Mouse (Mus musculus) lung, embryonic 16.5 days (tissue): ENCODE measurements around the gene Ifngr1. TPM values are rescaled to one million over a fixed set of nuclear protein-coding genes. Genes with fewer than 3 reads are reported as not detected.

Source experiments
- ATAC-seq: fragments of 200-750 bp; cut with Nextera tagmentation; 2 replicates; pipeline ENCODE4 v1.8.0; 2017; ENCODE audit warnings: low read depth, mild to moderate bottlenecking, moderate library complexity
- H3K27ac ChIP-seq: fragments of 300-500 bp; sonication (generic); 2 replicates; pipeline ENCODE4 v1.5.1; 2014; ENCODE audit warnings: mild to moderate bottlenecking, control low read depth, low read length
- H3K27me3 ChIP-seq: fragments of 300-500 bp; sonication (generic); 2 replicates; pipeline ENCODE4 v1.6.1; 2014; ENCODE audit warnings: low read depth, low read length, mixed read lengths; ENCODE audit not compliant: control insufficient read depth, insufficient read depth
- H3K36me3 ChIP-seq: fragments of 300-500 bp; sonication (generic); 2 replicates; pipeline ENCODE4 v1.6.1; 2014; ENCODE audit warnings: low read length; ENCODE audit not compliant: control insufficient read depth, insufficient read depth
- H3K4me1 ChIP-seq: fragments of 300-500 bp; sonication (generic); replicated peaks from 2 replicates; pipeline ENCODE4 v1.6.1; 2014; ENCODE audit warnings: low read length, mixed read lengths; ENCODE audit not compliant: control insufficient read depth, insufficient read depth
- H3K4me2 ChIP-seq: fragments of 300-500 bp; sonication (generic); 2 replicates; pipeline ENCODE4 v1.6.1; 2014; ENCODE audit warnings: low read depth, low read length, control low read depth
- H3K4me3 ChIP-seq: fragments of 300-500 bp; sonication (generic); 2 replicates; pipeline ENCODE4 v1.5.1; 2014; ENCODE audit warnings: mild to moderate bottlenecking, low read length, control low read depth
- H3K9ac ChIP-seq: fragments of 300-500 bp; sonication (generic); 2 replicates; pipeline ENCODE4 v1.6.1; 2014; ENCODE audit warnings: low read length, control low read depth
- H3K9me3 ChIP-seq: fragments of 300-500 bp; sonication (generic); 2 replicates; pipeline ENCODE4 v1.6.1; 2016; ENCODE audit warnings: low read length; ENCODE audit not compliant: control insufficient read depth
- WGBS: fragments of 180-500 bp; shearing (Covaris S2); extraction: QIAGEN DNeasy Blood & Tissue Kit; methylation state at CpG from one replicate; pipeline ENCODE4 v1.1.7; 2014; 5-methylcytosine and 5-hydroxymethylcytosine counted together
- polyA plus RNA-seq: library from polyadenylated mRNA; unstranded; fragments of >200 nt; fragmentation: Nextera tagmentation; extraction: Ambion mirVana; gene quantifications from 2 replicates; pipeline ENCODE4 v1.2.1, GENCODE M21; 2015

The Ifngr1 gene
- polyA plus RNA-seq, 1 experiment from 2014 or later: 79.0 TPM

- Histone ChIP-seq H3K27ac (peak overlapping the region; percentile 86), H3K4me3 (no peak overlapping the region), H3K36me3 (peaks cover 12% of the 10 kb centered on the region), H3K4me1 (peaks cover 14% of the 10 kb centered on the region), H3K27me3 (no peaks in the 10 kb centered on the region), H3K9ac (peak overlapping the region; percentile 33), H3K4me2 (peak overlapping the region; percentile 14; the same call in 1 of the 2 replicates), H3K9me3 (no peaks in the 10 kb centered on the region)
- WGBS: 16% methylated on average over 7 of the region's 7 CpGs
- ATAC-seq: peak; percentile 66
These were observed 21.5 kb downstream of the Ifngr1 start for GRCm38 (mm10) chr10:19613111-19613753.

GRCm38 (mm10) chr10:19619736-19620135, 28.0 kb downstream of the Ifngr1 start:
- WGBS: 53% methylated on average over 5 of the region's 5 CpGs
- Histone ChIP-seq H3K9me3 (no peaks in the 10 kb centered on the region), H3K4me3 (no peak overlapping the region), H3K27me3 (no peaks in the 10 kb centered on the region), H3K4me2 (no peak overlapping the region), H3K4me1 (no peaks in the 10 kb centered on the region), H3K27ac (no peak overlapping the region), H3K9ac (no peak overlapping the region), H3K36me3 (no peaks in the 10 kb centered on the region)
- ATAC-seq: no peak

- WGBS: 76% methylated on average over 2 of the region's 2 CpGs
- H3K4me2 ChIP-seq: no peak within 1 kb of the TSS
- H3K4me3 ChIP-seq: no peak within 1 kb of the TSS
- no peaks in the 10 kb centered on the region for H3K9me3 ChIP-seq
- H3K27me3 ChIP-seq: no peaks in the 10 kb centered on the region
- H3K27ac ChIP-seq: no peak within 1 kb of the TSS
- H3K9ac ChIP-seq: no peak within 1 kb of the TSS
- H3K36me3 ChIP-seq: no peaks in the 10 kb centered on the region
- H3K4me1 ChIP-seq: no peaks in the 10 kb centered on the region
- ATAC-seq: no peak
These were observed 29.8 kb downstream of the Ifngr1 start, which contains the start of gene Il22ra2 for GRCm38 (mm10) chr10:19621408-19622048. Gene Il22ra2 (plus strand): TSS chr10:19621998.

DNA sequence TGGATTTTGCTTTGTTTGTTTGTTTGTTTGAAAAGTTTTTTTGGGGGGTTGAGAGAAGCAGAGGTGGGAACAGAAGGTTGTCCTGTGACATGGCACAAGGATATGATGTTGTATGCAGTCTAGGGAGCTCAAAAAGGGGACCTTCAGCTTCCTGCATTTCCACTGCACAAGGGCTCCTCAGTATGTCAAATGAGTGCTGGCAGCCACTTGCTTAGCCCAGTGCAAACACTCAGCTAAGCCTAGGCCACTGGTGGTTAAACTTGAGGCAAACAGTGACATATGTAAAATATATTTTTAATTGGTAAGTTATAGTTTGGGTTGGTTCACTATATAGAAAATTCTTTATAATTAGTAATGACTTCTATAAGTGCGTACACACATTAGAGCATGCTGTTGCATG, 32.9 kb downstream of the Ifngr1 start:
- Histone ChIP-seq H3K9me3 (no peaks in the 10 kb centered on the region), H3K4me2 (no peak overlapping the region), H3K4me3 (no peak overlapping the region), H3K9ac (no peak overlapping the region), H3K36me3 (no peaks in the 10 kb centered on the region), H3K4me1 (no peaks in the 10 kb centered on the region), H3K27ac (no peak overlapping the region), H3K27me3 (no peaks in the 10 kb centered on the region)
- 66% methylated on average over 1 of the region's 1 CpGs for WGBS
- peak; percentile 72 for ATAC-seq

DNA sequence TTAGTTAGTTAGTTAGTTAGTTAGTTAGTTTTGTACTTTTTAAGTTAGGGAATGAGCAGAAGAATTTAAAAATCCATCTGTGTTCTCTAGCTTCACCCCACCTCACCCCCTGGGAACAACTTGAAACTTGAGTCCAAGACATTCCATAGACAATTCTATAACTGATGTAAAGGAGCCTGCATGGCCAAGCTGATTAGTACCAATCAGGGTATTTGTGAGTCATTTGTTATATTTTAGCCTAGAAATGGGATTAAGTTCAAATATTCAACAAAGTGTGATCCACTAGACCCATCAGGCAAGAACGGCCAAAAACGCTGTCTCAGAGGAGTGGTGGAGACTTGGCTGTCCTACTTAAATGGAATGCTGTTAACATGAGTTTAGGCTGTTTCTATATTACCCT, 35.6 kb downstream of the Ifngr1 start:
- no peak overlapping the region for H3K27ac ChIP-seq
- H3K4me2 ChIP-seq: no peak overlapping the region
- H3K36me3 ChIP-seq: no peaks in the 10 kb centered on the region
- ATAC-seq: no peak
- no peak overlapping the region for H3K4me3 ChIP-seq
- WGBS: 78% methylated on average over 2 of the region's 2 CpGs
- no peak overlapping the region for H3K9ac ChIP-seq
- no peaks in the 10 kb centered on the region for H3K4me1 ChIP-seq
- no peaks in the 10 kb centered on the region for H3K27me3 ChIP-seq
- no peaks in the 10 kb centered on the region for H3K9me3 ChIP-seq

DNA sequence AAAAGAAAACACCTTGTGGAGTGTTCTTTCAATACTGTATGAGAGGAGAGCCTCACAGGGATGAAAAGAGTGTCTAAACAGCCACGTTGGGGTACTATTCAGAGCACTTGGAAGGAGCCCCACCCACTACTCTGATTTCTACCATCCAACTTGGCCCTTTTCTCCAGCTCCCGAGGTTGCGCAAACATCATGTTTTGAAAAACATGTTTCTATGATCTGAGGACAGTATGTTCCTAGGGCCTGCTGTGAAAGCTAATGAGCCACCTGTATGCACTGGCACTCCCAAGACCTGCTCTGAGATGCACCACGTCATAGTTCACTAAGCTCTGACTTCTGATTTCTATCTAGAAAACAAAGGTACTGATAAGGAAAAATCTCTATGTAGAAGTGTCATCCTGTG, 36.0 kb downstream of the Ifngr1 start:
- Histone ChIP-seq H3K4me2 (no peak overlapping the region), H3K36me3 (no peaks in the 10 kb centered on the region), H3K9me3 (no peaks in the 10 kb centered on the region), H3K27ac (no peak overlapping the region), H3K9ac (no peak overlapping the region), H3K27me3 (no peaks in the 10 kb centered on the region), H3K4me1 (no peaks in the 10 kb centered on the region), H3K4me3 (no peak overlapping the region)
- no peak for ATAC-seq
- WGBS: 77% methylated on average over 4 of the region's 4 CpGs

DNA sequence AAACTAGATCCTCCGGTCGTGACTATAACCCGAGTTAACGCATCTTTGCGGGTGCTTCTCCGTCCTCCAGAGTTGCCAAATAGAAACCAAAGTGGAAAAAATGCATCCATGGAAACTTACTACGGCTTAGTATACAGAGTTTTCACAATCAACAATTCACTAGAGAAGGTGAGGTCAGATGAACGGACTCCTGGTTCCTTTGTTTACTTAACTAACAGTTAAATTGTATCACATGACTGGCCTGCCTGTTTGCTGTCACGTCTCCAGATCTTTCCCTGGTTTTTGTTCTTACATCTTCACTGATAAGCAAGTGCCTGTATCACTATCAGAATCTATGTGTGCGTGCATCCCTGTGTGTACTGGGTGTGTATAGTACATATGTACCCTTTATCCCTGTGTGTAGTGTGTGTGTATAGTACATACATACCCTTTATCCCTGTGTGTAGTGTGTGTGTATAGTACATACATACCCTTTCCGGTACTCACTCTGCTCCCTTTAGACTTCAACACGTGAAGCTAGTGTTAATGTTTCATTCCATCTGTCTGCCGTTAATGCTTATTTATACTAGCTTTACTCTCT, 40.0 kb downstream of the Ifngr1 start:
- no peak for ATAC-seq
- Histone ChIP-seq H3K36me3 (no peaks in the 10 kb centered on the region), H3K27ac (no peak overlapping the region), H3K9me3 (no peaks in the 10 kb centered on the region), H3K27me3 (no peaks in the 10 kb centered on the region), H3K4me3 (no peak overlapping the region), H3K9ac (no peak overlapping the region), H3K4me2 (no peak overlapping the region), H3K4me1 (no peaks in the 10 kb centered on the region)
- WGBS: 37% methylated on average over 13 of the region's 13 CpGs

DNA sequence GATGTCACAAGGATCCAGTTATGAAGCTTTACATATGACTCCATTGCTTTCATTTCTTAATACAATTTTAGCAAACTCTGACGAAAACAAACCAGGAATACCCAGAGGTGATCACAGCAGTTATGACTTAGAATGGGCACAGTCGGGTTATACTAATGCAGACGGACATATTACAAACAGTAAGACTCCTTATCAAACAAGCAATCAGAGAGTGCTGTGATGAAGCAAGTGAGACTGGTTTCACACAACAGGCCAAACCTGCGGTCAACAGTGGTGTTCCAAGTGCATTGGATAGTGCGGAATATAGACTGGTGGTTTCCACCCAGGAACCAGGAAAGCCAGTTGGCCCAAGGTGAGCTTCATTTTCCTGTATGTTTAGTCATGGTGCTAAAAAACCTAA, 47.1 kb downstream of the Ifngr1 start:
- H3K9ac ChIP-seq: no peak overlapping the region
- 79% methylated on average over 5 of the region's 5 CpGs for WGBS
- no peaks in the 10 kb centered on the region for H3K9me3 ChIP-seq
- H3K4me3 ChIP-seq: no peak overlapping the region
- ATAC-seq: no peak
- H3K27ac ChIP-seq: no peak overlapping the region
- no peak overlapping the region for H3K4me2 ChIP-seq
- H3K27me3 ChIP-seq: no peaks in the 10 kb centered on the region
- H3K4me1 ChIP-seq: no peaks in the 10 kb centered on the region
- H3K36me3 ChIP-seq: no peaks in the 10 kb centered on the region

DNA sequence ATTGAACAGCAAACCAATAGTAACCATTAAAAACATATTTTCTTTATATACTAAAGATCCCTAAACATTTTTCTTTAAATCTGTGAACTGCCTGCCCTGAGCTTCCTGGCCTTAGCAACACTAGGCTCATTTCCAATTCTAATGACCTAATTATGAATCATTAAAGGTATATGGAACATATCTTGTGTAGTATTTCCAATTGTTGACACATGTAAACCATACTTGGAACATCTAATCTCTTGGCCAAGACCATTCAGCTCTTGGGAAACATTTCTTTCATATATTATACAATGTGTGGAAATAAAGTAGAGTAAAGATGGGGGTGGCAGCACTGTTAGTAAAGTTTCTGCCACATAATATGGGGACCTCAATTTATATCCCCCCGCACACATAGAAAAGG, 47.9 kb downstream of the Ifngr1 start:
- 96% methylated on average over 1 of the region's 1 CpGs for WGBS
- H3K36me3 ChIP-seq: no peaks in the 10 kb centered on the region
- no peak overlapping the region for H3K27ac ChIP-seq
- no peak for ATAC-seq
- no peak overlapping the region for H3K4me3 ChIP-seq
- H3K4me2 ChIP-seq: no peak overlapping the region
- H3K9ac ChIP-seq: no peak overlapping the region
- H3K9me3 ChIP-seq: no peaks in the 10 kb centered on the region
- H3K4me1 ChIP-seq: no peaks in the 10 kb centered on the region
- H3K27me3 ChIP-seq: no peaks in the 10 kb centered on the region
